Mouse (Mus musculus) testis, adult 2 months (tissue): ENCODE results near the gene Ndufaf7.

Experiments
- CTCF ChIP-seq: fragments of 200-500 bp; IDR thresholded peaks from 2 replicates; pipeline ENCODE4 v1.5.1; 2012; ENCODE audit warnings: low read depth, mild to moderate bottlenecking, inconsistent platforms, low read length, moderate library complexity; ENCODE audit not compliant: control insufficient read depth, insufficient read depth, insufficient replicate concordance
- POLR2A ChIP-seq: fragments of 200-500 bp; IDR thresholded peaks from 2 replicates; pipeline ENCODE4 v1.6.1; 2012; ENCODE audit warnings: low read depth, mild to moderate bottlenecking, inconsistent platforms, low read length, moderate library complexity; ENCODE audit not compliant: control insufficient read depth

DNA sequence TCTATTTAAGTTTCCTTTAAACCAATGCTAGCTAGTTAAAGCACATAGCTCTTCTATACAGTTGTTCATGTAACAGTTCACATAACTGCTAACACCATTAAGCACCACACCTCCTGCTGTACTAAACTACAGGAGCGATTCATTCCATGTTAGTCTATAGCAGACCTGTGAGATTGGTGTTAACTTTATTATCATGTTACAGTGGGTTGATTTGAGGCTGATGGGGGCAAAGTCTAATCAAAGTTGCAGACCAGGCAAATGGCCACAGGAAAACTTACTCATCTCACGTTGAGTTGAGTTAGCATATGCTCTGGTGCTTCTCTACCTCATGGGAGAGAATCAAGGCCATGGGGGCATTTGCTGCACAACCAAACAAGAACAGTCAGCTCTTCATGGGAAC lies 27.6 kb upstream of the Ndufaf7 start:
- TF ChIP-seq CTCF = no peak
- TF ChIP-seq POLR2A = no peak
